Mouse (Mus musculus): ENCODE measurements around the gene Egflam.

Gene Egflam

GRCm38 (mm10) chr15:7397818-7398608, at the start of gene Egflam:
Gene Egflam, minus strand, starts transcription at chr15:7398395.
- peak in 1 of 2 experiments; percentile 6 for DNase-seq (ENCODE audit: low spot score in 2 of 2)

GRCm38 (mm10) chr15:7443396-7444315, 45.5 kb upstream of the Egflam start:
- peak in 1 of 2 experiments; percentile 9 for DNase-seq (ENCODE audit: low spot score in 2 of 2)

GRCm38 (mm10) chr15:7442148-7443100, 44.2 kb upstream of the Egflam start:
- DNase-seq (ENCODE audit: low spot score in 2 of 2): no peak

GRCm38 (mm10) chr15:7424282-7424681, 26.1 kb upstream of the Egflam start:
- DNase-seq (ENCODE audit: low spot score in 2 of 2): no peak

DNA sequence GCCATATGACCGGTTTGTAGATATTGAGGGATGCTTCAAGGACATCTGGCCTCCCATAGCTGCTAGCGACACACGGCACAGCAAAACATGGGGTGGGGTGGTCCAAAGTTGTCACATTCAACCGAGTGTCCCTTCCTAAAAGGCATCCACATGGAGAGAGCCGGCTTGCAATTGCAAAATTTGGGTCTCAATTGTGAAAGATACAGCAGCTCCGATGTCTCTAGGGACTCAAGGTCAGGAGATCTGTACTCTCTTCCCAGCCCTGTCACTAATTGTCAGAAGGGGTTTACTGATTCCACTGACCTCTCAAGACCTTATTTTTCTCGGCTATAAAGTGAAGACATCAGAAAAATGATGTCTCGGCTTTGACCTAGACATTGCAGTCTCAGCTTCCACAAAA, 6.3 kb upstream of the Egflam start:
- DNase-seq (ENCODE audit: low spot score in 2 of 2): no peak

GRCm38 (mm10) chr15:7398609-7399540, 680 bp upstream of the Egflam start:
- DNase-seq (ENCODE audit: low spot score in 2 of 2): no peak

- DNase-seq (ENCODE audit: low spot score in 2 of 2): no peak
Measured at GRCm38 (mm10) chr15:7397446-7397817, 763 bp downstream of the Egflam start.

DNA sequence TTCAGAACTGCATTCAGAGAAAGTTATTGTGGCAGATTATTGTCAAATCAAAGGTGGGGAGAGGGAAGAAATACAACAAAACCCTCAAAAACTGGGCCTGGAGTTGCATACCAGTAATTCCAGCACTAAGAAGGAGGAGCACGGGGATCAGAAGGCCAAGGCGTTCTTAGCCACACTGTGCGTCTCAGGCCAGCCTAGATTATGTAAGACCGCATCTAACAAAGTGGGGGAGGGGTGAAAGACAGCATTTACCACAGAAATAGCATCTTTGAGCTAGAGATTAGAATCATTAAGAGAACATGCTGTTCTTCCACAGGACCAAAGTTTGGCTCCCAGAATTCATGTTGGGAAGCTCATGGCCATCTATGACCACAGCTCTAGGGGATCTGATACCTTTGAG, 14.8 kb downstream of the Egflam start:
- DNase-seq (ENCODE audit: low spot score in 2 of 2): no peak

DNA sequence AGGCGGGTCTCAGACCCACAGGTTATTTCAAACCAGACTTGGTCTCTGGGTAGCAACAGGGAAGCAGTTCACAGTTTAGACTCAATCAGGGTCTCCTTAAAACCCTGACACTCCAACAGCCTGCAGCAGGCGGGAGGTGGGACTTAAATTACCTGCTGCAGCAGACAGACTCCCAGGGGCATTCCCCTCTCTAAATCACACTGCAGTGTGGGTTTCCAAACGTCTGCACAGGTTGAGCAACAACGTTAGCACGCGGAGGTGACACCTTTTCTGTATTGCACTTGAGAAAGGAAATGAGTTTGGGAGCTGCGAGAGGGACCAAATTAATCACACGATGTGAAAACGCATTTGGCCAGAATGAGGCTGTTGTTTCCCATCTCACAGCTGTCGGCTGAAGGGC, 15.7 kb downstream of the Egflam start:
- DNase-seq (ENCODE audit: low spot score in 2 of 2): no peak

- no peak for DNase-seq (ENCODE audit: low spot score in 2 of 2)
Measured at GRCm38 (mm10) chr15:7352635-7353051, 45.6 kb downstream of the Egflam start.

GRCm38 (mm10) chr15:7340703-7341309, 57.4 kb downstream of the Egflam start:
- no peak for DNase-seq (ENCODE audit: low spot score in 2 of 2)

DNA sequence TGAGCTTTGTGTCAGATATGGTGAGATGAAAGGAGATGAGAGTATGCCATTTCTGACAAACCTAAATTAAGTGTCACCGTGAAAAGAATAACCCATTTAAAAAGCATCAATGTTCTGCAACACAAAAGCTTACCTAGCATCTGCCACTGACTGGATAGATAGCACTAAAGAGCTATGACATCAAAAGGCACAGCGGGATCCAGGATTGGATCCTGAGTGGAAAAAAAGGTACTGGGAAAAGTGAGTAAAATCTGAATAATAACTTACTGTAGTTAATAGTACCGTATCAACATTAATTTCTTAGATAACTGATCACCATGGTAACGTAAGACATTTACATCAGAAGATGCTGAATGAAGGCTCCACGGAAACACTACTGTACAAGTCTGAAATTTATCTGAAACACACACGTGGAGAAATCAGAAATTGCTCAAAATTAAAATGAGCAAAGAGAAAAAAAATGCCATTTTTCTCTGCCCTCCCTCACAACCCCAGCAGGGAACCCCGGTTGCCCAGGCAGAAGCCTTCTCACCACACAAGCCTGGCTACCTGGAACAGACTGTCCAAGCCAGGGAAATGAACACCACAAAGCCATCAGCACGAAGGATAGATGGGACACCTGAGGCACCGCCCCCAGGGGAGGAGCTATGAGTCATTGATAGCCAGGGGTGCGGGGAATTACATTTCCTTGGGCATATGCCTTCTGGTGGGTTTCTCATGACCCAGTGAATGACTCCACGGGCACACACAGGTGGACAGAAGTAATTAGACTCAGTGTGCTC, 63.5 kb downstream of the Egflam start:
- DNase-seq (ENCODE audit: low spot score in 2 of 2): no peak

DNA sequence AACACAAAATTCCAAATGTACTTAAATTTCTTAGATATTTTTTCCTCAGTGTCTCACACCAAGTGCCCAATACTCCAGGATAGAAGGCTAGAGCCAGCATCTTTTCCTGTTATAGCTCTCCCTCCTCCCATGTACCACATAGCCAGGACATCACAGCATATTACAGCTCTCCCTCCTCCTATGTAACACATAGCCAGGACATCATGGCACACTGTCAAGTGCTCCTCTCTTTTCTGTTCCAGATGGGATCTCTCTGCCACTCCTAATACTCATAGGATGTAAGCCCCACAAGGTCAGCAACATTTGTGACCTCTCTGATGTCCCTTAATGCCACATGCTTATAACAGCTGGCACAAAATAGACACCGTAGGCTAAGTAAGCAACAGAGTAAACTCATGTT, 65.3 kb downstream of the Egflam start:
- DNase-seq (ENCODE audit: low spot score in 2 of 2): no peak

- no peak for DNase-seq (ENCODE audit: low spot score in 2 of 2)
Measured at GRCm38 (mm10) chr15:7322599-7323311, 75.4 kb downstream of the Egflam start.

DNA sequence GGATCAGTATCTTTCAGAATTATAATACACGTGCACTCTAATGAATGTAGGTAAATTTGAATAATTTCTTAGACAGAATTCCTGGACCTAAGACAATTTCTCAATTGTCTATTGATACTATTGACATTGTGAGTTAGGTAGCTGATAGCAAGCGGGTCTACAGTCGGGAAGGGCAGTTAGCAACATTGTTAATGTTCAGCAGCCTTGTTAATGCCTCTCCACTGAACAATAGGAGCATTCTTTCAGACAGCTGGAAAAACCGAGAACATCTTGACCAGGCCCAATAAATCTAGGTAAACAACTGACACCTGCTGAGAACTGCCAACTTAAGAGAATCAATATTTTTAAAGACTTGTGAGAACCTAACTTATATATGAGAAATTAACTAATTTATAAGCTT, 77.3 kb downstream of the Egflam start:
- no peak for DNase-seq (ENCODE audit: low spot score in 2 of 2)

GRCm38 (mm10) chr15:7315539-7315938, 82.7 kb downstream of the Egflam start:
- DNase-seq (ENCODE audit: low spot score in 2 of 2): no peak

- no peak for DNase-seq (ENCODE audit: low spot score in 2 of 2)
Measured at GRCm38 (mm10) chr15:7308711-7309110, 89.5 kb downstream of the Egflam start.

GRCm38 (mm10) chr15:7299892-7300291, 98.3 kb downstream of the Egflam start:
- no peak for DNase-seq (ENCODE audit: low spot score in 2 of 2)

DNA sequence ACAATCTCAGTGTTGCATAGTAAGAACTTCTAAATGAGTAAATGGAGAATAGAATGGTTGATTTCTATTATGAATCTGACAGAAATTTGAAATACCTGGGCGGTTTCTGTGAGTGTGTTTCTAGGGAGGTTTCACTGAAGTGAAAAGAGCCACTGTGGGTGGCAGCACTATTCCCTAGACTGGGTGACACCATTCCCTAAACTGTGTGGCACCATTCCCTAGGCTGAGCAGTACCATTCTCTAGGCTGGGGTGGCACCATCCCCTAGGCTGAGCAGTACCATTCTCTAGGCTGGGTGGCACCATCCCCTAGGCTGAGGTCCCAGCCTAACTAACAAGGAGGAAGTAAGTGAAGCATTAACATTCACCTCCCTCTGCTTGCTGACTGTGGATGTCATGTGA, 103.0 kb downstream of the Egflam start:
- no peak for DNase-seq (ENCODE audit: low spot score in 2 of 2)
